Mouse (Mus musculus) ovary, adult 10 weeks (tissue): ENCODE data around the gene Hist2h2ab. TPM values are rescaled to one million over a fixed set of nuclear protein-coding genes. Genes with fewer than 3 reads are reported as not detected.

ENCODE experiments used
- polyA plus RNA-seq: library from polyadenylated mRNA; stranded (reverse); fragments of 350-450 nt; fragmentation: Illumina TruSeq; extraction: RNeasy Lipid Tissue Mini Kit (QIAGEN cat#74804); gene quantifications from one replicate; pipeline ENCODE4 v1.2.3, GENCODE M21; 2014

The Hist2h2ab gene
- polyA plus RNA-seq: not detected

DNA sequence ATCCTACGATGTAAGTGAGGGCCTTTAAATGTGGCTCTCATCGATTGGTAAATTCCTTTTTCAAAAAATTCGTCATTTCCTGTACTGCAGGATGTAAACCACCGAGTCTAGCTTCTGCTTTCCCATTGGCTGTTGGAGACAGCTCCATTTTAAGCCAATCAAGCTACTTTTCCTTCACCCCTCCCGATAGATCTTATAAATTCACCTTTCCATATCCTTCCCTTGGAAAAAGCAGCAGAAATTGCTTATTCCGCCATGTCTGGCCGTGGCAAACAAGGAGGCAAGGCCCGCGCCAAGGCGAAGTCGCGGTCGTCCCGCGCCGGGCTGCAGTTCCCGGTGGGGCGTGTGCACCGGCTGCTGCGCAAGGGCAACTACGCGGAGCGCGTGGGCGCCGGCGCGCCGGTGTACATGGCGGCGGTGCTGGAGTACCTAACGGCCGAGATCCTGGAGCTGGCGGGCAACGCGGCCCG is at the start of gene Hist2h2ab, which contains the start of gene Bola1:
TSS of gene Hist2h2ab (plus strand) at position 205 of the 470 bp plus-strand sequence.
TSS of gene Bola1 (minus strand) at position 49 of the 470 bp plus-strand sequence.

DNA sequence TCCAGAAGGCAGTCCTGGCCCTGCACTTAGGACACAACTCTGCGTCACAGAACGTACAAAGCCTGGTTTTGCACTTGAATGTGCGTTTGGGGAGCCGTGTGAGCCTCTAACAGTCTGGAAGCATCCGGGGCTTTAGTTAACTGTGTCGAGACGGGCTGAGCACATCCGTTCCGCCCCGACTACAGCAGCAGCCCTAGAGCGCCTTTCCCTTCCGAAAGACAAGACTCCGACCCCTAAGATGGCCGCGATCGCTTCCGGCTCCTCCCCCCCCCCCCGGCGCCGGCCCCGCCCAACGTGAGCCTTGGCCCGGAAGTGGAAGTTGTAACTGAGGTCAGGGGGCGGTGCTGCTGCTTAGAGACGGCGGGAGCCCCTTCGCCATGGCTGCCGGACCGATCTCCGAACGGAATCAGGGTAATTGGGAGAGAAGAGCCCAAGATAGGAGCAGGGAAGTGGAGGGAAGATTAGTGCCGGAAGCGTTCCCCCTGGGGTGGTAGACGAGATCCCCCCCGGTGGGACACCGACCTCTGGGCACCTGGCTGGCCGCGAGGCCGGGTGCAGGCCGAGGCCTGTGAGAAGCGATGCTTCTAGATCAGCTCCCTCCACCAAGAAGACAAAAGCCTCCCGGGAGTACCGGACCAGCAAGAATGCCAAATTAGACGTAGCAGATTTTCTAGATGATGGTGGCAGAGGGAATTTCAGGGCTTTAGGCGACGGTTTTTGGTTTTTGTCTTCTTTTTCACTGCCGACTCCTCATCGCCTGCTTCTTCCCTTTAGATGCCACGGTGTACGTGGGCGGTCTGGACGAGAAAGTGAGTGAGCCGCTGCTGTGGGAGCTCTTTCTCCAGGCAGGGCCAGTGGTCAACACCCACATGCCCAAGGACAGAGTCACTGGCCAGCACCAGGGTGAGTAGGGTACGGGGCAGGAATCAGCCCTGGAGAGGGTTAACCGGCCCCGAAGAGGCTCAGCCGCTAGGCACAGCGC is 47.2 kb upstream of the Hist2h2ab start, which contains the start of gene Sf3b4:
TSS of gene Sf3b4 (plus strand) at position 136 of the 982 bp plus-strand sequence.

DNA sequence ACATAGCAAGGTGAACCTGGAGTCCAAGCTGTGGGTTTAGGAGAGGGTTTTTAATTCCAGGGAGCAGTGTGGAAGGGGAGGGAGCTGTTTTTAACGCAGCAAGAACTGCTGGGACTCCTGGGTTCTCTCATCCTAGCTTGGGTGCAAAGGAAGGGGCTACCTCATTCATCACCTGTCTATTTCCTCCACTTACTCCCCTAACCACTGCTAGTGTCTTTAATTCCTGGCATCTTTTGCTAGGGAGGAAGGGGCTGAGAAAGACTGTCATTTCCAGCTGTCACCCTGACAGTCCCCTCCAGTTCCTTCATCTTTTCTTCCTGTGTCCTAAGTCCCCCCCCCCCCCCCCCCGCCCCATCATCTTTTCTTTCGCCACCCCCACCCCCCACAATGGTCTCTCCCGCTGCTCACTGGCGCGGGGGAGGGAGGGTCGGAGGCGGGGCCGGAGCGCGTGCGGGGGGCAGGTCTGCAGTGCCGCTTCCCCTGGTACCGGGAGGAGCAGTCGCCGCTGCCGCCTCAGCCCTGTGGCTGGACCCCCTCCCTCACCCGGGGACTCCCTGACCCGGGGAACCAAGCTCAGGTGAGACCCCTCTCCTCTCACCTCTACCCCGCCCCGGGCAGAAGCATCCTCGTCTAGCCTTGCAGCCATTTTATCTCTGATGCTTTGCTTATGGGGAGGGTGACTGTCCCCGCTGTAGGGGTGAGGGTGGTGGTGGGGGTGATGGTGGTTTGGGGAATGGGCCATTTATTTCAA is 38.8 kb upstream of the Hist2h2ab start, which contains the start of gene Sv2a:
TSS of gene Sv2a (plus strand) at position 425 of the 751 bp plus-strand sequence.

DNA sequence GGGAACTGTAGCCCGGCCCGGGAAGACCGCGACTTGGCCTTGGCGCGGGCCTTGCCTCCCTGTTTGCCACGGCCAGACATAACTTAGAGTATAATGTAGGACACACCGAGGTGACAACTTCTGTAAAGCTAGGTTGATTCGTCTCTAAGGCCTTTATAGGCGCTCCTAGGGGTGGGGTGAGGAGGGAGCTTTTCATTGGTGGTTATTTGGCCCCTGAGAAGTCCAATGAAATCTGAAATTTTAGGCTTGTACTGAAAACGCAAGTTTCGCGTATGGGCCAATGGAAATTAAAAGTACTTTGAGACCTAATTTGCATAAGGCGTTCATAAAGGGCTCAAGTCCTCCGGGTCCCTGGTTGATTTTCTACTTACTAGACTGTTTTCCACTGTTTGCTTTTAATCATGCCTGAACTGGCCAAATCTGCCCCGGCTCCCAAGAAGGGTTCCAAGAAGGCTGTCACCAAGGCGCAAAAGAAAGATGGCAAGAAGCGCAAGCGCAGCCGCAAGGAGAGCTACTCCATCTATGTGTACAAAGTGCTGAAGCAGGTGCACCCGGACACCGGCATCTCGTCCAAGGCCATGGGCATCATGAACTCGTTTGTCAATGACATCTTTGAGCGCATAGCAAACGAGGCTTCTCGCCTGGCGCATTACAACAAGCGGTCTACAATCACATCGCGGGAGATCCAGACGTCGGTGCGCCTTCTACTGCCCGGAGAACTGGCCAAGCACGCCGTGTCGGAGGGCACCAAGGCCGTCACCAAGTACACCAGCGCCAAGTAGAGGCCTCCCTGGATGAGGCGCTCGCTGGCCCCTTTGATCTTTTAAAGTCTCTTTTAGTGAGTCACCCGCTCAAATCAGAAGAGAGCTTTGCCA is 1.3 kb downstream of the Hist2h2ab start, which contains the start of the genes Hist2h2ac and Hist2h2be:
TSS of gene Hist2h2ac (minus strand) at position 116 of the 875 bp plus-strand sequence.
TSS of gene Hist2h2be (plus strand) at position 355 of the 875 bp plus-strand sequence.

DNA sequence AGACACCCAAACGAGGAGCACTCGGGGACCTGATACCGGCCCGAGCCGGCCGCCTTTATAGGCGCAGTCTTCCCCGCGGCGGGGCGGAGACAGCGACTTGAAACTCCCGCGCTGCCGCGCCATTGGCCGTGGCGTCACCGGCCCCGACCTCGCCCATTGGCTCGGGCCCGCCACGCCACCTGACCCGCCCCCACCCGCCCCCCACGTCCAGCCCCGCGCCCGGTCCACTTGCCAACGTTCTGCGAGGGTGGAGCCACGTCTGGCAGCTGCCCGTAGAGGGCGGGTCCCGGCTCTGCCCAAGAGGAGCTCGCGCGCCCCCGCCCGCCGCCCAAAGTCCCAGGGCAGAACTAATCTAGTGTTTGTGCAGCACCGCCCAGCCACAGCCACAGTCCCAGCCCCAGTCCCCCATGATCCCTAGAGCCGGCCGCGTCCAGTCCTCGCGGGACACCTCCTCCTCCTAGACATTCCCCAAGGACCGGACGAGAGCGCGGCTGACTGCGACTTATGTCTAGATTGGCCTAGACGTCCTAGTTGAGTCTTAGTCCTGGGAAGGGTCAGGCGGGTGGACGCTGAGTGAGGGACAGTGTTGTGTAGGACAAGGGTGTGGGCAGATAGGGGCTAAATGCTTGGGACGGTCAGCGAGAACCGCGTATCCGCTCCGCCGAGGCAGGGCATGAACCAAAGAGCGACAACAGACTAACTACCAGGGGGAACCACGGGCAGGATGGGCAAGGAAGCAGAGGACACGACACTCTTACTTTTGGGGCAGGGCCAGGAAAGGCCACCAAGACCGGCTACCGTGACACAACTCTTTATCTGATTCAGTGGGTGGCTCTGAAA is 19.5 kb downstream of the Hist2h2ab start, which contains the start of gene Hist2h3c2:
TSS of gene Hist2h3c2 (minus strand) at position 174 of the 840 bp plus-strand sequence.

DNA sequence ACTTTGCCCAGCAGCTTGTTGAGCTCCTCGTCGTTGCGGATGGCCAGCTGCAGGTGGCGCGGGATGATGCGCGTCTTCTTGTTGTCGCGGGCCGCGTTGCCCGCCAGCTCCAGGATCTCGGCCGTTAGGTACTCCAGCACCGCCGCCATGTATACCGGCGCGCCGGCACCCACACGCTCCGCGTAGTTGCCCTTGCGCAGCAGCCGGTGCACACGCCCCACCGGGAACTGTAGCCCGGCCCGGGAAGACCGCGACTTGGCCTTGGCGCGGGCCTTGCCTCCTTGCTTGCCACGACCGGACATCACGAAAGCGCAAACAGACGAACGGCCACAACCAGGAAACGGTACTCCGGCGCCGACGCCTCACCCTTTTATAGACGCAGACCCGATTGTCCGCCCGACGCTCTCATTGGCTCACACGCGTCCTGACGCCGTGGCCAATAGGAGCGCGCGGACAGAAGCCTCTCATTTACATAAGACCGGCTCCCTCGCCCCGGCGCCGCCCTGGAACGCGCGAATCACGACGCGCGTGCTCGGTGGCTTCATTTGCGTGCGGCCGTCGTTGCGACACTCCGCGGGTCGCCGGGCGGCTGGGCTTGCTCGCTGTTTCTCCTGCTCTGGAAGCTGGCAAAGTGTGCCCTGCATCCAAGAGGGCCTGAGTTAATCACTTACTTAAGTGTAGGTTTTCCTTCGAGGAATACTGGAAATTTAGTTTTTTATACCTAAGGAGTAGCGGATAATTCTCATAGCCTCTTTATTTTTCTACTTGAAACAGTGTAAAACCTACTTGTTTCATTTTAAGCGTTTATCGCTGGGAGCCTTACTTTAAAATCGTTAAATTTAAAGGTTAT is 20.5 kb downstream of the Hist2h2ab start, which contains the start of gene Hist2h2aa2:
TSS of gene Hist2h2aa2 (minus strand) at position 328 of the 850 bp plus-strand sequence.

DNA sequence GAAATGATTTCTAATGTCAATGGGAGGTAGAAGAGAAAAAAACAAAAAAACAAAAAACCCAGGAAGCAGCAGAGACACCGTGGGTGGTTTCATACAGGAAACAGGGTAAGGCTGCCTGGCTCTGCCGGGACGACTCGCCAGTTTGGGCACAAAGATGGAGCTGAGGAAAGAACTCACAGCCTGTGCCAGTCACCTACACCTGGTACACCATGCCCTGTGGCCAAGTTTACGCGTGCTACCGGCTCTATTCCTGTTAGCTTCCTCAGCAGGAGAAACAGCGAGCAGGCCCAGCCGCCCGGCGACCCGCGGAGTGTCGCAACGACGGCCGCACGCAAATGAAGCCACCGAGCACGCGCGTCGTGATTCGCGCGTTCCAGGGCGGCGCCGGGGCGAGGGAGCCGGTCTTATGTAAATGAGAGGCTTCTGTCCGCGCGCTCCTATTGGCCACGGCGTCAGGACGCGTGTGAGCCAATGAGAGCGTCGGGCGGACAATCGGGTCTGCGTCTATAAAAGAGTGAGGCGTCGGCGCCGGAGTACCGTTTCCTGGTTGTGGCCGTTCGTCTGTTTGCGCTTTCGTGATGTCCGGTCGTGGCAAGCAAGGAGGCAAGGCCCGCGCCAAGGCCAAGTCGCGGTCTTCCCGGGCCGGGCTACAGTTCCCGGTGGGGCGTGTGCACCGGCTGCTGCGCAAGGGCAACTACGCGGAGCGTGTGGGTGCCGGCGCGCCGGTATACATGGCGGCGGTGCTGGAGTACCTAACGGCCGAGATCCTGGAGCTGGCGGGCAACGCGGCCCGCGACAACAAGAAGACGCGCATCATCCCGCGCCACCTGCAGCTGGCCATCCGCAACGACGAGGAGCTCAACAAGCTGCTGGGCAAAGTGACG is 25.6 kb downstream of the Hist2h2ab start, which contains the start of gene Hist2h2aa1:
TSS of gene Hist2h2aa1 (plus strand) at position 495 of the 884 bp plus-strand sequence.

DNA sequence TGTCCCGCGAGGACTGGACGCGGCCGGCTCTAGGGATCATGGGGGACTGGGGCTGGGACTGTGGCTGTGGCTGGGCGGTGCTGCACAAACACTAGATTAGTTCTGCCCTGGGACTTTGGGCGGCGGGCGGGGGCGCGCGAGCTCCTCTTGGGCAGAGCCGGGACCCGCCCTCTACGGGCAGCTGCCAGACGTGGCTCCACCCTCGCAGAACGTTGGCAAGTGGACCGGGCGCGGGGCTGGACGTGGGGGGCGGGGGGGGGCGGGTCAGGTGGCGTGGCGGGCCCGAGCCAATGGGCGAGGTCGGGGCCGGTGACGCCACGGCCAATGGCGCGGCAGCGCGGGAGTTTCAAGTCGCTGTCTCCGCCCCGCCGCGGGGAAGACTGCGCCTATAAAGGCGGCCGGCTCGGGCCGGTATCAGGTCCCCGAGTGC is 26.8 kb downstream of the Hist2h2ab start, which contains the start of gene Hist2h3c1:
TSS of gene Hist2h3c1 (plus strand) at position 259 of the 430 bp plus-strand sequence.

DNA sequence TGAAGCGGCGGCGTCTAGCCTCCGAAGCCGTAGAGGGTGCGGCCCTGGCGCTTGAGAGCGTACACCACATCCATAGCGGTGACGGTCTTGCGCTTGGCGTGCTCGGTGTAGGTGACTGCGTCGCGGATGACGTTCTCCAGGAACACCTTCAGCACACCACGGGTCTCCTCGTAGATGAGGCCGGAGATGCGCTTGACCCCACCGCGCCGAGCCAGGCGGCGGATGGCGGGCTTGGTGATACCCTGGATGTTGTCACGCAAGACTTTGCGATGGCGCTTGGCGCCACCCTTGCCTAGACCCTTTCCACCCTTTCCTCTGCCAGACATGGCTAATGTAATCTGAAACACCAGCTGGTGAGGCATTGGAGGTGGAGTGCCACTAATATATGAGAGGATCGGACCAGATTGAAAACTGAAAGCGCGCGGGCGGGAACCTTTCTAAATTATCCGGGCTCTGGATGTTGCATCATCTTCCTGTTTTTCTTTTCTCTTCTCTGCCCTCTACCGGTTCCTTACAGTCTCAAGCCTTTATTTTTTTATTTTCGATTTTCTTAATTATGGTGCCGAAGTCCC is 43.4 kb downstream of the Hist2h2ab start, which contains the start of gene Hist2h4:
TSS of gene Hist2h4 (minus strand) at position 333 of the 572 bp plus-strand sequence.

DNA sequence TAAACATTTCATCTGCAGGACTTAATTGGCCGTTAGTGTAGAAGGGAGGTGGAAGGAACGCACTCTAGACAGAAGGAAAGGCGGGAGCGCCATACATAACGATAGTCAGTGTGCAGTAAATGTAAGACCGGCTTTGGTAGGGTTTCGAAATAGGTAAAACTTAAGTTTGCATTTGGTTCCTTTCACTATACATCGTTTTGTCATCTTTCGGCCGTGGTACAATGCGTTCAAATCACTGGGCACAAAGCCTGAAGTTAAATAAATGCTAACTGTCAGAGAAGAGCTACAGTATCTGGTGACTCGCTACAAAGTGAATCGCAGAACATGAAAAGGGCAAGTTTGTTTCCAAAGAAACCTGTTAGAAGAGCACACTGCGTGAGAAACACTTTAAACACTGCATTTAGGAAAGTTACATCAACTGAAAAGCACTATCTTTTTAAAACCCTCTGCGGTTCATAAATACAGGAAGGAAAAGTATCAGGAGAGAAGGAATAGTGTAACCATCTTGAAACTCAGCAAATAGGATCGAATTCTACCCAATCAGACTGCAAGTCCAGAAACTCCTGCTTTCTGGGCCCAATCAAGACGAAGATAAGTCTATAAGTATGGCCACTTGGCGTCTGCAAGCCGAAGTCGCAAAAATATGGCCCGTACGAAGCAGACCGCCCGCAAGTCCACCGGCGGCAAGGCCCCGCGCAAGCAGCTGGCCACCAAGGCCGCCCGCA is 48.5 kb downstream of the Hist2h2ab start, which contains the start of gene Hist2h3b:
TSS of gene Hist2h3b (plus strand) at position 604 of the 725 bp plus-strand sequence.

Other genes starting within 250 kb of the Hist2h2ab start
- gene Plekho1, start 223.9 kb upstream of the Hist2h2ab start, polyA plus RNA-seq: 12.5 TPM
- gene Vps45, start 161.4 kb upstream of the Hist2h2ab start, polyA plus RNA-seq: 51.8 TPM
- gene Otud7b, start 115.3 kb upstream of the Hist2h2ab start, polyA plus RNA-seq: 30.3 TPM
- 3.4 TPM for gene Mtmr11, start 57.9 kb upstream of the Hist2h2ab start, polyA plus RNA-seq
- 19.9 TPM for gene Sf3b4, start 47.5 kb upstream of the Hist2h2ab start, polyA plus RNA-seq
- gene Sv2a, start 38.7 kb upstream of the Hist2h2ab start, polyA plus RNA-seq: 0.20 TPM
- 3.5 TPM for gene Bola1, start 156 bp upstream of the Hist2h2ab start, polyA plus RNA-seq
- gene Hist2h2ac, start 1.0 kb downstream of the Hist2h2ab start, polyA plus RNA-seq: not detected
- gene Hist2h2be, start 1.3 kb downstream of the Hist2h2ab start, polyA plus RNA-seq: 23.4 TPM
- 1.5 TPM for gene Hist2h3c2, start 19.3 kb downstream of the Hist2h2ab start, polyA plus RNA-seq
- gene Hist2h2aa2, start 20.4 kb downstream of the Hist2h2ab start, polyA plus RNA-seq: not detected
- not detected for gene Hist2h2aa1, start 25.6 kb downstream of the Hist2h2ab start, polyA plus RNA-seq
- gene Hist2h3c1, start 26.8 kb downstream of the Hist2h2ab start, polyA plus RNA-seq: 26.3 TPM
- gene Hist2h4, start 43.4 kb downstream of the Hist2h2ab start, polyA plus RNA-seq: not detected
- not detected for gene Hist2h3b, start 48.8 kb downstream of the Hist2h2ab start, polyA plus RNA-seq
- gene Hist2h2bb, start 49.9 kb downstream of the Hist2h2ab start, polyA plus RNA-seq: not detected
- gene Fcgr1, start 74.1 kb downstream of the Hist2h2ab start, polyA plus RNA-seq: 1.3 TPM
- gene BC107364, start 232.4 kb downstream of the Hist2h2ab start, polyA plus RNA-seq: not detected